Mouse (Mus musculus) E14TG2a.4 (cell line): Measurements from ENCODE around the gene Dusp5.

ENCODE experiments used
- CTCF ChIP-seq: conservative IDR thresholded peaks from 2 replicates; pipeline ENCODE4 v1.5.1; 2014; ENCODE audit warnings: low read length
- NANOG ChIP-seq: IDR thresholded peaks from 2 replicates; pipeline ENCODE4 v1.6.1; 2014; ENCODE audit warnings: borderline replicate concordance, low read length, mixed read lengths
- POU5F1 ChIP-seq: IDR thresholded peaks from 2 replicates; pipeline ENCODE4 v1.6.1; 2014; ENCODE audit warnings: low read length, borderline replicate concordance

GRCm38 (mm10) chr19:53547597-53547996, 18.7 kb downstream of the Dusp5 start:
- TF ChIP-seq CTCF = no peak
- no peak for TF ChIP-seq POU5F1
- no peak for TF ChIP-seq NANOG
